Mouse (Mus musculus): Measurements from ENCODE around the gene Unc119b. TPM values are rescaled to one million over a fixed set of nuclear protein-coding genes. Genes with fewer than 3 reads are reported as not detected.
"Not testable (repeated sequence)": the region's sequence is repeated elsewhere in the genome, so short reads cannot be mapped to it uniquely, and the experiment has no call there.

The Unc119b gene
- total RNA-seq, 2 experiments from 2014 or later: 10.2 to 12.9 TPM

DNA sequence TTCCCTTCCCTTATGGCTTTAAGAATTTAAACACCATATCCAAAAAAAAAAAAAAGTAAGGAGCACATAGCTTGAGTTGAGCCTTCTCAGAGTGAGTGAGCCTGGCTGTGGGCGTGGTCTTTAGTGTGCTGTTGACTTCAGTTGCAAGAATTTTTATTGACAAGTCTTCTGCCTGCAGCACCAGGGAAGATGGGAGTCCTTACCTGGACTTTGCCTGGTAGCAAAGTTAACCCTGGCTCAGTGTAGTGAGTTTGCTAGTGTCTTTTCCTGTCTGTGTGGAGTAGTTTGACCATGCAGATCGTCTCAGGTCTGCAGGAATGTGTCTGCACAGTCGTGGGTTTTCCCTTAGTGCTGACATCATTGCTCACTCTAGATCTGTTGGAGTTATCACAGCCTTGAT lies 43.8 kb downstream of the Unc119b start:
- DNase-seq: no peak

DNA sequence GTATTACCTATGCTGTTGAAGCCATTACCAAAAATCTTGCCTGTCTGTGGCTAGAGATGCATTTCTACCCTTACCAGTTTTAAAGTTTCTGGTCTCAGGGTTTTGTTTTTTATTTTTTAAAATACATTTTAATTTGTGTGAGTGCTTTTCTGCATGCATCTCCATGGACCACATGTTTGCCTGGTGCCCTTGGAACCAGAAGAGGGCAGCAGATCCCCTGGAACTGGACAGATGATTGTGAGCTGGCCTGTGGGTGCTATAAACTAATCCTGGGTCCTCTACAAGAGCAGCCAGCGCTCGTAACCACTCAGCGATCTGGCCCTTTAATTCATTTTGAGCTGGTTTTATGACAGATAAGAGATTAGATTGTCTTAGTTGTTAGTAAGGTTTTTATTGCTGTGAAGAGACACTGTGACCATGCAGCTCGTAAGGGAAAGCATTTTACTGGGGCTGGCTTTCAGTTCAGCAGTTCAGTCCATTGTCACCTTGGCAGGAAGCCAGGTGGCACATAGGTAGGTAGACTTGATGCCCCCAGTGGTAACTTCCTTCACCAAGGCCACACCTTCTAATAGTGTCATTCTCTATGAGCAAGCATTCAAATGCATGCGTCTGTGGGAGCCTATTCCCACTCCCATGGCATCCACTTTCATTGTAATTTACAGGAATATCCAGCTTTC lies 45.0 kb downstream of the Unc119b start:
- no peak for DNase-seq

DNA sequence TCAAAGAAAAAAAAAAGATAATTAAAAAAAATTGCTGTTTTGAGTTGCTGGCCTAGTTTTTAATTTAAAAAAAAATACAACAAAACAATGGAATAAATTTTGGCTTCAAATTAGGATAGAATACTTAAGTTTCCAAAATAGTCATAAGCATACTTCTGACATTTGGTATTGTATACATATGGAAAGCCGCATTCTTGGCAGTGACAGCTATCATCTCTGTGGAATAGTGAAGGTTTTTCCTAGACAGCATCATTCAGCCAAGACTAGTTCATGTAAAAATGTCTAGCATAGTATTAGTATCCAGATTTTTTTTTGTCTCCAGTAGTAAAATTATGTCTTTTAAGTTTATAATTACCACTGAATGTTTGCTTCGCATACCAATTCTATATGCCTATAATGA lies 49.1 kb downstream of the Unc119b start:
- DNase-seq: no peak

DNA sequence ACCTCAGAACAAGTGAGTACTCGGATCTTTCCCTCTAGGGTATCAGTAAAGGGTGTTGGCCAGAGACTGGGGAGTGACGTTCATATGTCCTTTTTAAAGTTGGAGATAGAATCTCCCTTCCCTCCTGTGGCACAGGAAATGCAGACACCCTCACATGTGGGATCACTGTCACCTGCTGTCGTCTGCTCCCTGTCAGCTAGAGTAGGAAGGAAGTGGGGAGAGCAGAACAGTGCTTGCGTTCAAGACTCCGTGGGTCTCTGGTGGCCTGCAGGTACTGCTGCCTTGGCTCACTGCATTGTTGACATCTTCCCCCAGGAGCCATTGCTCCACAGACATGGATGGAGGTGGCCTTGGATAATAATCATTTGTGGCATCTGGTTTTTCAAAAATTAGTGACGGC lies 51.3 kb downstream of the Unc119b start:
- DNase-seq: no peak

DNA sequence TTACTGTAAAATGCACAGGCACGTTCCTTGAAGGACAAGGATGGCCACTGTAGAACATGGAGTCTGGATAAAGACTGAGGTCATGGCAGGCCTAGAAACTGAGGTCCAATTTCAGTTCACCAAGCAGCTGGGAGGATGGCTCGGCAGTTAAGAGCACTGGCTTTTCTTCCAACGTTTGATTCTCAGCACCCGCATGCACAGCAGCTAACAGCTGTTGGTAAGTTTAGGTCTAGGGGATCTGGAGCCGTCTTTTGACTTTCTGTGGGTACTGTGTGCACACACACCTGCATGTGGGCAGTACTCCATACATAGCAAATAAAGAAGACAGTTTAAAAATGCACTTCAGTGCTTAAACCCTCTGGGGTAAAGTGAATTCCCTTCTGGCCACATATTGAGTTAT lies 53.1 kb downstream of the Unc119b start:
- no peak for DNase-seq

DNA sequence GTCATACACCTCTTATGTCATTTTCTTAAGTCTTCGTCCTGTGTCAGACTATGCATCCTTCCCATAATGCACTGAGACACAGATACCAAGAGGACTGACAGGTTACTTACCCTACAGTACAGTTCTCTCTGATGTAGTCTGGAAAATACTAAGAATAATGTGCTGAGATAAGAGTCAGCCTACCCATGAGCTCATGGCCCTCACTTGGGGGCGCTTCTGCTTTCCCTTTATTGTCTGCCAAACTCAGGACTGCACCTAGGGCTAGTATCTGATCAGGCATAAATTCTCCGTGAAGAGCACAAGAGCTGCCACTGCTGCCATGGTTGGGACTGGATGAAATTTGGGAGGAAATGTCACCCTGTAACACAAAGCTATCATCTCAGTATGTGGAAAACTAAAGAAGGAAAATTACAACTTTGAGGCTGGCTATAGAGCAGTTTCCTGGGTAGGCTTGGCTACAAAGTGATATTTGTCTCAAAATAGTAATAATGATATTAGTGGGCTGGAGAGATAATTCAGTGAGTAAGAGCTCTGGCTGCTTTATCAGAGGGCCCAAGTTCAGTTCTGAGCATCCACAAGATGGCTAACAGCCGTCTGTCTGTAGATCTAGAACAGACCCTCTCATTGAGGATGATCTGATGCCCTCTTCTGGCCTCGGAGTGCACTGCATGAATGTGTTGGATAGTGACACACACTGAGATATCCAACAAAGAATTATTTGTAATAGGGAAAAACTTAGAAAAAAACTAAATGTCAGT lies 58.5 kb downstream of the Unc119b start:
- DNase-seq: no peak

DNA sequence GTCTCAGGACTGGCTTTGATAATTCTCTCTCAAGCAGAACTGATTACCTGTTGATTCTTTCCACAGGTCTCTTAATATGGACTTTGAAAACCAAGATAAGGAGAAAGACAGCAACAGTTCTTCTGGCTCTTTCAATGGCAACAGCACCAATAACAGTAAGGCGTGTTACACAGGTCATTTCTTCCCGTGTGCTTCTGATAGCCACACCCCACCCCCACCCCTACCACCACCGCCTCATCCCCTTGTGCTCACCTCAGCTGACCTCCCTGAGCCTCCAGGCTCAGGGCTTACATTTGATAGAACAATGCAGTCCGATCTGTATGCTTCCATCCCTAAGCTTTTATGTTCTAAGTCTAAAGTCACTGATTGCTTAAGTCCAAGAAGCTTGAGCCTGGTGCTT lies 60.0 kb downstream of the Unc119b start:
- no peak for DNase-seq

DNA sequence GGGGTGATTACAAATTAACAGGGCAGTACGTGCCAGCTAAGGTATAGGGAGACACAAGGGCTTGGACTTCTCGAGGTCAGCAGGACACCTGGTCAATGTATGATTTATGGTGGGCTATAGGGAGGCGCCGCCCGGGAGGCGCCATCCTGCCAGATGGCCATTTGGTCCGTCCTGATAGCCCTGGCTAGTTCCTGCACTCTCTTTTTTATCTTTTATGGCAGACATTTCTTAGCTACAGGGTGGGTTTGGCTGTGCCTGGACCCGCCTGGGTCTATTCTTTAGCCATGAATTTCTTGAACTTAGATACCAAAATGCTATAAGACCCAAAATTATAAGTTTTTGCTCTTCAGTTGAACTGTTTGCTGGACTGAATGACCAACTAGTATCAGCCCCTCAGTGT lies 61.5 kb downstream of the Unc119b start:
- DNase-seq: not testable (repeated sequence)

Other genes starting within 250 kb of the Unc119b start
- gene Oasl2, start 238.0 kb downstream of the Unc119b start, total RNA-seq (2021): 1 to 10 TPM; 1.0 to 1.5 TPM
- under 1 TPM; 0.38 to 0.51 TPM for gene Oasl1, start 211.7 kb downstream of the Unc119b start, total RNA-seq (2021)
- gene 2210016L21Rik, start 192.8 kb downstream of the Unc119b start, total RNA-seq (2021): 10 to 100 TPM; 25.3 to 26.9 TPM
- not detected for gene Hnf1a, start 163.9 kb downstream of the Unc119b start, total RNA-seq (2021)
- 10 to 100 TPM; 19.6 to 20.3 TPM for gene Sppl3, start 123.8 kb downstream of the Unc119b start, total RNA-seq (2021)
- gene Gm10401, start 36.7 kb downstream of the Unc119b start, total RNA-seq (2021): not detected
- gene Acads, start 15.6 kb downstream of the Unc119b start, total RNA-seq (2021): 10 to 100 TPM; 65.8 TPM
- 100 to 1,000 TPM; 156 to 196 TPM for gene Mlec, start 23.2 kb upstream of the Unc119b start, total RNA-seq (2021)
- 1 to 10 TPM; 1.6 TPM for gene Cabp1, start 59.4 kb upstream of the Unc119b start, total RNA-seq (2021)
- gene Pop5, start 100.9 kb upstream of the Unc119b start, total RNA-seq (2021): 10 to 100 TPM; 29.2 to 30.7 TPM
- gene Rnf10, start 137.9 kb upstream of the Unc119b start, total RNA-seq (2021): 100 to 1,000 TPM; 263 to 281 TPM
- gene Coq5, start 144.7 kb upstream of the Unc119b start, total RNA-seq (2021): 100 to 1,000 TPM in 1 of 2 experiments, 10 to 100 TPM in 1; 91.7 to 100 TPM
- 100 to 1,000 TPM; 100 to 102 TPM for gene Dynll1, start 166.0 kb upstream of the Unc119b start, total RNA-seq (2021)
- 10 to 100 TPM; 10.7 to 12.9 TPM for gene Srsf9, start 192.2 kb upstream of the Unc119b start, total RNA-seq (2021)
- 10 to 100 TPM; 20.5 to 22.1 TPM for gene Gatc, start 206.2 kb upstream of the Unc119b start, total RNA-seq (2021)
- 10 to 100 TPM; 17.5 to 18.4 TPM for gene Triap1, start 206.2 kb upstream of the Unc119b start, total RNA-seq (2021)
- gene Cox6a1, start 214.0 kb upstream of the Unc119b start, total RNA-seq (2021): 10 to 100 TPM; 60.7 to 80.9 TPM

All from gastrocnemius, postnatal 25 days (tissue).